Mouse (Mus musculus) myocyte (in vitro differentiated cells): ENCODE results near the gene Grid2. TPM values are rescaled to one million over a fixed set of nuclear protein-coding genes. Genes with fewer than 3 reads are reported as not detected.

Experiments
- H3K27me3 ChIP-seq: one replicate; pipeline ENCODE4 v1.6.1; 2011; ENCODE audit not compliant: control insufficient read depth, insufficient read depth, insufficient read length
- H3K36me3 ChIP-seq: one replicate; pipeline ENCODE4 v1.6.1; 2011; ENCODE audit not compliant: control insufficient read depth, insufficient read depth
- H3K4me2 ChIP-seq: one replicate; pipeline ENCODE4 v1.6.1; 2011; ENCODE audit warnings: low read depth, control low read depth
- H3K4me3 ChIP-seq: one replicate; pipeline ENCODE4 v1.5.1; 2011; ENCODE audit warnings: mild to moderate bottlenecking, control low read depth, moderate library complexity
- H3K79me2 ChIP-seq: one replicate; pipeline ENCODE4 v1.6.1; 2011; ENCODE audit not compliant: control insufficient read depth, insufficient read depth
- H3ac ChIP-seq: one replicate; pipeline ENCODE4 v1.6.1; 2011; ENCODE audit not compliant: control insufficient read depth, insufficient read length
- CEBPB ChIP-seq: IDR thresholded peaks from 2 replicates; pipeline ENCODE4 v1.6.1; 2011; ENCODE audit warnings: mild to moderate bottlenecking, moderate library complexity; ENCODE audit not compliant: poor library complexity, insufficient read depth, severe bottlenecking
- E2F4 ChIP-seq: IDR thresholded peaks from one replicate; pipeline ENCODE4 v1.6.1; 2011; ENCODE audit warnings: mild to moderate bottlenecking, control low read depth, moderate library complexity; ENCODE audit not compliant: insufficient read depth
- MAX ChIP-seq: IDR thresholded peaks from one replicate; pipeline ENCODE4 v1.6.1; 2011; ENCODE audit warnings: low read depth, mild to moderate bottlenecking, control low read depth
- MYOD1 ChIP-seq, 3 experiments: IDR thresholded peaks; one replicate each; pipeline ENCODE4 v1.6.1; 2011; ENCODE audit warnings: control low read depth in 2 of 3, low read depth in 2 of 3, mild to moderate bottlenecking in 2 of 3, moderate library complexity in 1 of 3; ENCODE audit not compliant: insufficient read length in 2 of 3, control insufficient read depth in 1 of 3
- MYOG ChIP-seq, 3 experiments: IDR thresholded peaks; one replicate each; pipeline ENCODE4 v1.6.1; 2011; ENCODE audit warnings: control low read depth in 2 of 3, low read depth in 2 of 3, mild to moderate bottlenecking in 2 of 3; ENCODE audit not compliant: insufficient read length in 2 of 3, control insufficient read depth in 1 of 3, insufficient read depth in 1 of 3
- POLR2A ChIP-seq: IDR thresholded peaks from one replicate; pipeline ENCODE4 v1.6.1; 2011; ENCODE audit warnings: low read depth, mild to moderate bottlenecking, control low read depth, moderate library complexity; ENCODE audit not compliant: insufficient read length
- POLR2AphosphoS2 ChIP-seq: IDR thresholded peaks from one replicate; pipeline ENCODE4 v1.6.1; 2011; ENCODE audit warnings: low read depth, control low read depth; ENCODE audit not compliant: insufficient read length
- REST ChIP-seq: IDR thresholded peaks from one replicate; pipeline ENCODE4 v1.6.1; 2011; ENCODE audit warnings: mild to moderate bottlenecking, control low read depth, moderate library complexity; ENCODE audit not compliant: insufficient read depth, insufficient read length
- SRF ChIP-seq: IDR thresholded peaks from one replicate; pipeline ENCODE4 v1.6.1; 2011; ENCODE audit warnings: low read depth; ENCODE audit not compliant: control insufficient read depth, insufficient read length
- TCF12 ChIP-seq: IDR thresholded peaks from one replicate; pipeline ENCODE4 v1.6.1; 2011; ENCODE audit warnings: mild to moderate bottlenecking, control low read depth; ENCODE audit not compliant: poor library complexity, insufficient read depth, severe bottlenecking
- TCF3 ChIP-seq: IDR thresholded peaks from one replicate; pipeline ENCODE4 v1.6.1; 2011; ENCODE audit warnings: low read depth, control low read depth; ENCODE audit not compliant: insufficient read length
- USF1 ChIP-seq: IDR thresholded peaks from one replicate; pipeline ENCODE4 v1.6.1; 2011; ENCODE audit warnings: low read depth, mild to moderate bottlenecking, control low read depth, moderate library complexity
- polyA plus RNA-seq: library from polyadenylated mRNA; unstranded; fragments of >200 nt; fragmentation: generic; extraction: Trizol; gene quantifications from one replicate; pipeline ENCODE4 v1.2.1, GENCODE M21; 2012; ENCODE audit warnings: missing spikeins

Grid2 gene
- polyA plus RNA-seq, 1 experiment, result not detected

DNA sequence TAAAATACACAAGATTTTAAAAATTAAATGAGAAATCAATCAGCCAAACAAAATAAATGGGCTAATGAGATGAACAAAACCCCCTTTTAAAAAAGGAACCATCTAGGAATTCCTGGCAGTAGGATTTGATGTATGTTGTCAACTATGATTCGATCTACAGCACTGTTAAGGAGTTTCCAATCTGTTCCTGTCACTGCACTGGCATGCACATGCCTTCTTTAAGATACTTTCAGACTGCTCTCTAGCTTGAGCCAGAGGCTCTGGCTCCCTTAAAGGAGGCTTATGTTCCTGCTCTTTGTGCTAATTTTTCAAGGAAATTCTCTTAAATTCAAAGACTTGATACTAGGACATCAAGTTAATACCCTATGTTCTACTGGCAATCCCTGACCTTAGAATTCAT, 984.9 kb downstream of the Grid2 start:
- H3K36me3 ChIP-seq, result no peaks in the 10 kb centered on the region
- no peaks in the 10 kb centered on the region for H3K79me2 ChIP-seq
- H3ac ChIP-seq, result no peak overlapping the region
- H3K27me3 ChIP-seq, result no peaks in the 10 kb centered on the region
- H3K4me3 ChIP-seq, result no peak overlapping the region
- H3K4me2 ChIP-seq, result no peak overlapping the region
- TF ChIP-seq CEBPB (no peak), MYOD1 (IDR thresholded peaks at IDR 0.05; ENCODE audit: control insufficient read depth in 1 of 3, insufficient read length in 2 of 3, low read depth in 2 of 3) (no peak), MYOG (IDR thresholded peaks at IDR 0.05; ENCODE audit: control insufficient read depth in 1 of 3, insufficient read depth in 1 of 3, insufficient read length in 2 of 3, low read depth in 2 of 3) (no peak), USF1 (no peak), TCF12 (no peak), SRF (no peak), MAX (no peak), REST (no peak), E2F4 (no peak), POLR2AphosphoS2 (no peak), POLR2A (no peak), TCF3 (no peak)

DNA sequence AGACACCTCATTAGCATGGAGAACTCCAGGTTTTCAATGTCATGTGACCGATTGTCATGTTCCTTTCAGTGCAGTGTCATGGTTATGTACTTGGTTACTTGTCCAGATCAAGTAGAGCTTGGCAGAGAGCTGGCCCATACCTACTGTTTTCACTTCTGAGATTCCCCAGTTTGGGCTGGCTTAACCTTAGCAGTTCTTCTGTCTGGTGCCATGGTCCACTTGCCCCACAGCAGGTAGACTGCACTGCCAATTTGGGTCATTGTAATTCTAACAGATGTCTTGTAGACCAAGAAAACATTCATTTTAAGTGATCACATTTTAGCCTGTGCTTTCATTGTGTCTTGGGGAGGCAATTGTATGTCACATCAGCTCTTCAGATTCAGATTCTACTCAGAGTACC, 990.3 kb downstream of the Grid2 start:
- Histone ChIP-seq H3K79me2 (no peaks in the 10 kb centered on the region), H3ac (no peak overlapping the region), H3K4me2 (no peak overlapping the region), H3K27me3 (no peaks in the 10 kb centered on the region), H3K4me3 (no peak overlapping the region), H3K36me3 (no peaks in the 10 kb centered on the region)
- TF ChIP-seq POLR2A (no peak), POLR2AphosphoS2 (no peak), REST (no peak), E2F4 (no peak), MYOG (IDR thresholded peaks at IDR 0.05; ENCODE audit: control insufficient read depth in 1 of 3, insufficient read depth in 1 of 3, insufficient read length in 2 of 3, low read depth in 2 of 3) (no peak)

DNA sequence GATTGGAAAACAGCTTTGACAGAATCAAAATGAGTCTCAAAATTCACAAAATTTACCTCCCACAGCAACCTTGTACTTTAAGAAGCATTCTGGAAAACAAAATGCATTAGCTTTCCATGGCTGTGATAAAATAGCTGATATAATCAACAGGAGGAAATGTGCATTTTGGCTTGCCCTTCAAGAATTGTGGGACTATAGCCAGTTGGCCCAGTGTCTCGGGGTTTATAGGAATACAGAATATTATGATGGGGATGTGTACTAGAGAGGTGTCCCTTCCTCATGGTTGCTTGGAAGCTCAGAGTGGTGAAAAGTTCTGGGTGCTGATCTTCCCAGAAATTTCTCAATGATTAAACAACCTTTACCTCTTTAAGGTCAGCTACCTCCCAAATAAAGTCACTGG, 995.4 kb downstream of the Grid2 start:
- H3ac ChIP-seq, result no peak overlapping the region
- no peaks in the 10 kb centered on the region for H3K79me2 ChIP-seq
- H3K4me2 ChIP-seq, result no peak overlapping the region
- TF ChIP-seq POLR2A (no peak), USF1 (no peak), TCF12 (no peak), MYOD1 (IDR thresholded peaks at IDR 0.05; ENCODE audit: control insufficient read depth in 1 of 3, insufficient read length in 2 of 3, low read depth in 2 of 3) (no peak), SRF (no peak), MAX (no peak), TCF3 (no peak), E2F4 (no peak), CEBPB (no peak), POLR2AphosphoS2 (no peak), REST (no peak), MYOG (IDR thresholded peaks at IDR 0.05; ENCODE audit: control insufficient read depth in 1 of 3, insufficient read depth in 1 of 3, insufficient read length in 2 of 3, low read depth in 2 of 3) (no peak)
- H3K36me3 ChIP-seq, result no peaks in the 10 kb centered on the region
- no peak overlapping the region for H3K4me3 ChIP-seq
- no peaks in the 10 kb centered on the region for H3K27me3 ChIP-seq

- H3K4me3 ChIP-seq, result no peak overlapping the region
These were observed 1007.8 kb downstream of the Grid2 start for GRCm38 (mm10) chr6:64263517-64263916.

GRCm38 (mm10) chr6:64264224-64264623, 1008.5 kb downstream of the Grid2 start:
- TF ChIP-seq TCF12, result no peak
- no peak for TF ChIP-seq MYOD1 (IDR thresholded peaks at IDR 0.05; ENCODE audit: control insufficient read depth in 1 of 3, insufficient read length in 2 of 3, low read depth in 2 of 3)
- no peak for TF ChIP-seq REST
- TF ChIP-seq POLR2AphosphoS2, result no peak
- TF ChIP-seq CEBPB, result no peak
- no peak for TF ChIP-seq TCF3
- no peak for TF ChIP-seq USF1
- TF ChIP-seq MAX, result no peak
- TF ChIP-seq MYOG (IDR thresholded peaks at IDR 0.05; ENCODE audit: control insufficient read depth in 1 of 3, insufficient read depth in 1 of 3, insufficient read length in 2 of 3, low read depth in 2 of 3), result no peak
- no peak for TF ChIP-seq E2F4
- TF ChIP-seq POLR2A, result no peak
- no peak for TF ChIP-seq SRF
- Histone ChIP-seq H3K27me3 (no peaks in the 10 kb centered on the region), H3K36me3 (no peaks in the 10 kb centered on the region), H3K4me3 (no peak overlapping the region), H3K79me2 (no peaks in the 10 kb centered on the region), H3K4me2 (no peak overlapping the region), H3ac (no peak overlapping the region)

More at GRCm38 (mm10) chr6:64263517-64263916, 1007.8 kb downstream of the Grid2 start:
- TF ChIP-seq MYOG (IDR thresholded peaks at IDR 0.05; ENCODE audit: control insufficient read depth in 1 of 3, insufficient read depth in 1 of 3, insufficient read length in 2 of 3, low read depth in 2 of 3) (no peak), TCF12 (no peak), POLR2A (no peak), CEBPB (no peak), MAX (no peak), TCF3 (no peak), USF1 (no peak), MYOD1 (IDR thresholded peaks at IDR 0.05; ENCODE audit: control insufficient read depth in 1 of 3, insufficient read length in 2 of 3, low read depth in 2 of 3) (no peak), REST (no peak), POLR2AphosphoS2 (no peak), E2F4 (no peak), SRF (no peak)
- Histone ChIP-seq H3K4me2 (no peak overlapping the region), H3K36me3 (no peaks in the 10 kb centered on the region), H3ac (no peak overlapping the region), H3K79me2 (no peaks in the 10 kb centered on the region), H3K27me3 (no peaks in the 10 kb centered on the region)
